Mouse (Mus musculus): Measurements from ENCODE around the gene Ccdc36.

Ccdc36 gene

GRCm38 (mm10) chr9:108428384-108428783, at the start of gene Ccdc36:
Ccdc36 (minus strand) TSS chr9:108428484.
- DNase-seq (ENCODE audit: low read depth), result no peak

- DNase-seq (ENCODE audit: low read depth), result no peak
These were observed 46.2 kb upstream of the Ccdc36 start for GRCm38 (mm10) chr9:108474528-108474927.

- DNase-seq (ENCODE audit: low read depth), result no peak
These were observed 41.6 kb upstream of the Ccdc36 start for GRCm38 (mm10) chr9:108469845-108470244.

GRCm38 (mm10) chr9:108469430-108469829, 41.1 kb upstream of the Ccdc36 start:
- no peak for DNase-seq (ENCODE audit: low read depth)

GRCm38 (mm10) chr9:108466219-108466618, 37.9 kb upstream of the Ccdc36 start:
- no peak for DNase-seq (ENCODE audit: low read depth)

GRCm38 (mm10) chr9:108463713-108464112, 35.4 kb upstream of the Ccdc36 start:
- DNase-seq (ENCODE audit: low read depth), result no peak

GRCm38 (mm10) chr9:108462192-108462591, 33.9 kb upstream of the Ccdc36 start:
- DNase-seq (ENCODE audit: low read depth), result no peak

- no peak for DNase-seq (ENCODE audit: low read depth)
These were observed 33.4 kb upstream of the Ccdc36 start for GRCm38 (mm10) chr9:108461675-108462074.

GRCm38 (mm10) chr9:108461181-108461631, 32.9 kb upstream of the Ccdc36 start, which contains the start of gene Klhdc8b:
Klhdc8b (minus strand) TSS chr9:108461581.
- DNase-seq (ENCODE audit: low read depth), result no peak

GRCm38 (mm10) chr9:108460319-108461178, 32.3 kb upstream of the Ccdc36 start, which contains the start of gene Ccdc71:
Ccdc71 (plus strand) TSS chr9:108460527.
- DNase-seq (ENCODE audit: low read depth), result peak; percentile 91

- no peak for DNase-seq (ENCODE audit: low read depth)
These were observed 31.6 kb upstream of the Ccdc36 start for GRCm38 (mm10) chr9:108459939-108460318.

- DNase-seq (ENCODE audit: low read depth), result no peak
These were observed 28.7 kb upstream of the Ccdc36 start for GRCm38 (mm10) chr9:108456953-108457352.

- no peak for DNase-seq (ENCODE audit: low read depth)
These were observed 27.7 kb upstream of the Ccdc36 start for GRCm38 (mm10) chr9:108455747-108456571.

- no peak for DNase-seq (ENCODE audit: low read depth)
These were observed 26.1 kb upstream of the Ccdc36 start for GRCm38 (mm10) chr9:108454429-108454828.

GRCm38 (mm10) chr9:108453458-108453857, 25.2 kb upstream of the Ccdc36 start:
- no peak for DNase-seq (ENCODE audit: low read depth)

GRCm38 (mm10) chr9:108452911-108453310, 24.6 kb upstream of the Ccdc36 start:
- no peak for DNase-seq (ENCODE audit: low read depth)

- DNase-seq (ENCODE audit: low read depth), result peak; percentile 90
These were observed 24.1 kb upstream of the Ccdc36 start for GRCm38 (mm10) chr9:108452291-108452906.

GRCm38 (mm10) chr9:108451519-108452160, 23.4 kb upstream of the Ccdc36 start:
- peak; percentile 18 for DNase-seq (ENCODE audit: low read depth)

- no peak for DNase-seq (ENCODE audit: low read depth)
These were observed 22.8 kb upstream of the Ccdc36 start for GRCm38 (mm10) chr9:108451170-108451493.

GRCm38 (mm10) chr9:108450292-108451169, 22.2 kb upstream of the Ccdc36 start:
- no peak for DNase-seq (ENCODE audit: low read depth)

- no peak for DNase-seq (ENCODE audit: low read depth)
These were observed 21.6 kb upstream of the Ccdc36 start for GRCm38 (mm10) chr9:108449860-108450259.
